Mouse (Mus musculus) liver, adult 2 months (tissue): ENCODE data around the gene Med10. TPM values are rescaled to one million over a fixed set of nuclear protein-coding genes. Genes with fewer than 3 reads are reported as not detected.

Experiments
- DNase-seq: peaks from one replicate; pipeline ENCODE4 v3.0.0-alpha.2; 2011; ENCODE audit warnings: low read depth, low spot score; ENCODE audit errors: extremely low read depth
- H3K27ac ChIP-seq: fragments of 200-500 bp; replicated peaks from 2 replicates; pipeline ENCODE4 v1.5.1; 2012; ENCODE audit warnings: low read depth, mild to moderate bottlenecking, control low read depth, inconsistent platforms, low read length; ENCODE audit not compliant: insufficient read depth
- H3K27me3 ChIP-seq: fragments of 200-500 bp; 2 replicates; pipeline ENCODE4 v1.6.1; 2012; ENCODE audit warnings: mild to moderate bottlenecking, moderate library complexity, low read length, inconsistent platforms; ENCODE audit not compliant: control insufficient read depth, insufficient read depth
- H3K36me3 ChIP-seq: fragments of 200-500 bp; 2 replicates; pipeline ENCODE4 v1.6.1; 2012; ENCODE audit warnings: low read length, inconsistent platforms; ENCODE audit not compliant: control insufficient read depth, insufficient read depth
- H3K4me1 ChIP-seq: fragments of 200-500 bp; 2 replicates; pipeline ENCODE4 v1.6.1; 2011; ENCODE audit warnings: low read length; ENCODE audit not compliant: control insufficient read depth, insufficient read depth
- H3K4me3 ChIP-seq: fragments of 200-500 bp; 2 replicates; pipeline ENCODE4 v1.5.1; 2011; ENCODE audit warnings: low read depth, mild to moderate bottlenecking, control low read depth, low read length, moderate library complexity; ENCODE audit not compliant: insufficient read depth
- H3K79me2 ChIP-seq: fragments of 200-500 bp; 2 replicates; pipeline ENCODE4 v1.6.1; 2012; ENCODE audit warnings: inconsistent platforms, mild to moderate bottlenecking, low read length, moderate library complexity; ENCODE audit not compliant: control insufficient read depth, insufficient read depth
- H3K9ac ChIP-seq: fragments of 200-500 bp; 2 replicates; pipeline ENCODE4 v1.6.1; 2012; ENCODE audit warnings: low read depth, mild to moderate bottlenecking, control low read depth, inconsistent platforms, low read length
- CTCF ChIP-seq: fragments of 200-500 bp; IDR thresholded peaks from 2 replicates; pipeline ENCODE4 v1.5.1; 2011; ENCODE audit warnings: low read depth, low read length, control low read depth
- POLR2A ChIP-seq: fragments of 200-500 bp; IDR thresholded peaks from 2 replicates; pipeline ENCODE4 v1.6.1; 2011; ENCODE audit warnings: low read length, control low read depth; ENCODE audit not compliant: insufficient read depth; ENCODE audit errors: extremely low read depth
- WGBS: fragments of 180-500 bp; shearing (Covaris S2); methylation state at CpG from one replicate; pipeline ENCODE4 v1.1.7; 2018; 5-methylcytosine and 5-hydroxymethylcytosine counted together
- polyA plus RNA-seq: library from polyadenylated mRNA; depleted of rRNA; stranded (reverse); fragments of >200 nt; gene quantifications from 2 replicates; pipeline ENCODE4 v1.2.3, GENCODE M21; 2012
- total RNA-seq: library from RNA; depleted of rRNA; stranded (reverse); fragments of >200 nt; gene quantifications from 2 replicates; pipeline ENCODE4 v1.2.3, GENCODE M21; 2014

Med10 gene
- total and polyA plus RNA-seq, 2 experiments, result 12.9 to 15.3 TPM

DNA sequence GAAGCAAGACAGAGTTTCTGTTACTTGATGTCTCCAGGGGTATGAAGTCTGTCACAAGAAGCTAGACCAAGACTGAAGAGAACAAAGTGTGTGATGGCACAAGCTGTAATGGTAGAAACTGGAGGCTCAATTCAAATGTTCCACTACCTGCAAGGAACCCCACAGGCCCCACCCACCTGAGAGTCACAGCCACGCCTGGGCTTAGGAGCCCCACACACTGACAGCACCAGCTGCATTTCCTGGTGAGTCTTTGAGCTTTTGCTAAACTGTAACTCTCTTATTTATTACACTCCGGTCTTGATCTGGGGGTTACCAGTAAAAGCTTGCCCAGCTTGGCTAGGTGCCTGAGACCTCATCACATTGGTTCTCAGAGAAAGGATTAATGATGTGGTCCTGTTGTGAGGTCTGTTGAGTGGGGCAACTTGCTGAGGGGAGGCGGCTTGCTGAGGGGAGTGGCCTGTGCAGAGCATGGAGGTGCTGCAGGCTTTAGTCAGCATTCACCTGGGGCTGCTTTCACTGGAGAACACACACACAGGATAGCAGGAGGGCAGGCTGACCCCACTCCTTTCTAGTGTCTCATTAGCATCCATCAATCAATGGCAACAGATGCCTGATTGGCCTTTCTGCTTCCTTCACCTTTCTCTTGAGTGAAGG is 19.1 kb downstream of the Med10 start:
- no peaks in the 10 kb centered on the region for H3K27me3 ChIP-seq
- no peak overlapping the region for H3K9ac ChIP-seq
- H3K4me1 ChIP-seq, result no peaks in the 10 kb centered on the region
- H3K79me2 ChIP-seq, result no peaks in the 10 kb centered on the region
- 66% methylated on average over 3 of the region's 3 CpGs for WGBS
- H3K27ac ChIP-seq, result no peak overlapping the region
- no peak for DNase-seq
- H3K4me3 ChIP-seq, result no peak overlapping the region
- H3K36me3 ChIP-seq, result no peaks in the 10 kb centered on the region
- no peak for TF ChIP-seq POLR2A
- TF ChIP-seq CTCF, result no peak

DNA sequence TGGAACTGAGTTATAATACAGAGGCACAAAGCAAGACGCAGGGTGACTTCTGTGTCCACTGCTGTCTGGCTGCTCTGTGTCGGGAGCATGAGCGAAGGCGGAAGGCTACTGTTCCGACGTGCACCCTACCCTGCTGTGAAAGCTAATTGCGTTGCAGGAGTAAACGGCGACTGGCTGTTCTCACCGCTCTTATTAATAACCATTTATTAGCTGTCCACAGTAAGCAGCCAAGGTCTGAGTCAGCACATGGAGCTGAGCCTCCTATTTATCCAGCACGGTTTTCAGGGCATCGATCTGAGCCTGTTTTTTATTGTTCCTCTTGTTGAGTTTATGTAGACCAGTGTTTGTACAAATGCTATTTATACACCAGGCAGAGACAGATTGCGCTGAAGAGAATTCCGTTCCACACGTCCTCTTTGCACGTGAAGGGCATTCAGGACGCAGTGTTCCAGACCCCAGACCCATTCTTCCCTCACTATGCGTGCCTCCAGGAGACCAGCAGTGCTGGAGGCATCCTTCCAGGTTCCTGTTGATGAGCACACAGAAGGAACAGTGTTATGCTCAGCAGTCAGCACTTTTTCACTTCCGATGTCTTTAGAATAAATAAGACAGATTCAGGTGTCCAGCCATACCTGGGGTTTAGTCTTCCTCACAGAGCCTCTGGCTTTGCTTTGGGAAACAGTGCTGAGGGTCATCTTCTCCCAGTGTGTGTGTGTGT is 21.9 kb downstream of the Med10 start:
- Histone ChIP-seq H3K27me3 (0 out of 2 replicates have a peak, but pooled peaks cover 2% of the 10 kb centered on the region), H3K4me1 (no peaks in the 10 kb centered on the region), H3K27ac (no peak overlapping the region), H3K4me3 (no peak overlapping the region), H3K9ac (no peak overlapping the region), H3K79me2 (no peaks in the 10 kb centered on the region), H3K36me3 (no peaks in the 10 kb centered on the region)
- 78% methylated on average over 19 of the region's 19 CpGs for WGBS
- TF ChIP-seq CTCF, result no peak
- no peak for TF ChIP-seq POLR2A
- DNase-seq, result no peak

GRCm38 (mm10) chr13:69825396-69826095 is 23.4 kb downstream of the Med10 start:
- TF ChIP-seq POLR2A (no peak), CTCF (no peak)
- no peak overlapping the region for H3K4me3 ChIP-seq
- H3K79me2 ChIP-seq, result no peaks in the 10 kb centered on the region
- 0 out of 2 replicates have a peak, but pooled peaks cover 2% of the 10 kb centered on the region for H3K27me3 ChIP-seq
- no peaks in the 10 kb centered on the region for H3K36me3 ChIP-seq
- 25% methylated on average over 8 of the region's 8 CpGs for WGBS
- H3K9ac ChIP-seq, result no peak overlapping the region
- no peak for DNase-seq
- H3K4me1 ChIP-seq, result no peaks in the 10 kb centered on the region
- H3K27ac ChIP-seq, result no peak overlapping the region

- 85% methylated on average over 8 of the region's 8 CpGs for WGBS
- Histone ChIP-seq H3K79me2 (no peaks in the 10 kb centered on the region), H3K27ac (no peak overlapping the region), H3K4me1 (no peaks in the 10 kb centered on the region), H3K9ac (no peak overlapping the region), H3K27me3 (0 out of 2 replicates have a peak, but pooled peaks cover 2% of the 10 kb centered on the region), H3K4me3 (no peak overlapping the region), H3K36me3 (no peaks in the 10 kb centered on the region)
- no peak for DNase-seq
- no peak for TF ChIP-seq POLR2A
- TF ChIP-seq CTCF, result no peak
These were observed 28.4 kb downstream of the Med10 start for GRCm38 (mm10) chr13:69830606-69831005.

DNA sequence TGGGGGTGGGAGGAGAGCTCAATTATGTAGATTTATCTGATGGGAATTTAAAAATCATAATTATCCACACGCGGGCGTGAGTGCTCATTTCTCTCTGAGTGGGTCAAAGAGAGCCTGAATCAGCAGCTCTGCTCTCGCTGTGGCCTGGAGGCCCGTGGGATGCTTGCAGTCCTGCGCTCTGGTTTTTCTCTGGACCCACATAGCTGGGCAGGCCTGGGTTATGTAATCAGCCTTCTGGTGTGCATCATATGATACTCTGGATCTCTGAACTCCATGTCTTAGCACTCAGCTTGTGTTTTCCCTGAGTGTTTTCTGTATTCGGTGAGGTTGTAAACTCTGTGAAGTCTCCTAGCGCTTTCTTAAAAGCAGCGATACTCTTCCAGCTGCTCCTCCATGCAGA is 30.4 kb downstream of the Med10 start:
- no peak for TF ChIP-seq POLR2A
- 91% methylated on average over 9 of the region's 9 CpGs for WGBS
- Histone ChIP-seq H3K4me3 (no peak overlapping the region), H3K27me3 (no peaks in the 10 kb centered on the region), H3K36me3 (no peaks in the 10 kb centered on the region), H3K79me2 (no peaks in the 10 kb centered on the region), H3K4me1 (no peaks in the 10 kb centered on the region), H3K9ac (no peak overlapping the region), H3K27ac (no peak overlapping the region)
- DNase-seq, result no peak
